Mouse (Mus musculus): Measurements from ENCODE around the gene Kazn. TPM values are rescaled to one million over a fixed set of nuclear protein-coding genes. Genes with fewer than 3 reads are reported as not detected.

Kazn gene
- polyA plus RNA-seq, 1 experiment: 43.2 TPM

GRCm38 (mm10) chr4:142080901-142081630 lies 158.1 kb downstream of the Kazn start:
- no peak for TF ChIP-seq POLR2A (IDR thresholded peaks at IDR 0.05; ENCODE audit: borderline replicate concordance, extremely low read depth, low read depth, low read length)
- TF ChIP-seq CTCF (IDR thresholded peaks at IDR 0.05; ENCODE audit: insufficient read depth, low read length): no peak
- Histone ChIP-seq H3K4me1 (ENCODE audit: control insufficient read depth, insufficient read depth, low read length) (peaks cover 11% of the 10 kb centered on the region), H3K4me3 (replicated peaks; ENCODE audit: extremely low read depth, low read depth, low read length) (no peak overlapping the region)
- DNase-seq: no peak
- WGBS: 50% methylated on average over 18 of the region's 18 CpGs

- Histone ChIP-seq H3K4me3 (replicated peaks; ENCODE audit: extremely low read depth, low read depth, low read length) (no peak overlapping the region), H3K4me1 (ENCODE audit: control insufficient read depth, insufficient read depth, low read length) (peaks cover 11% of the 10 kb centered on the region)
- no peak for TF ChIP-seq POLR2A (IDR thresholded peaks at IDR 0.05; ENCODE audit: borderline replicate concordance, extremely low read depth, low read depth, low read length)
- TF ChIP-seq CTCF (IDR thresholded peaks at IDR 0.05; ENCODE audit: insufficient read depth, low read length): no peak
- DNase-seq: no peak
- 85% methylated on average over 4 of the region's 4 CpGs for WGBS
Observed at GRCm38 (mm10) chr4:142080487-142080767, 158.8 kb downstream of the Kazn start.

DNA sequence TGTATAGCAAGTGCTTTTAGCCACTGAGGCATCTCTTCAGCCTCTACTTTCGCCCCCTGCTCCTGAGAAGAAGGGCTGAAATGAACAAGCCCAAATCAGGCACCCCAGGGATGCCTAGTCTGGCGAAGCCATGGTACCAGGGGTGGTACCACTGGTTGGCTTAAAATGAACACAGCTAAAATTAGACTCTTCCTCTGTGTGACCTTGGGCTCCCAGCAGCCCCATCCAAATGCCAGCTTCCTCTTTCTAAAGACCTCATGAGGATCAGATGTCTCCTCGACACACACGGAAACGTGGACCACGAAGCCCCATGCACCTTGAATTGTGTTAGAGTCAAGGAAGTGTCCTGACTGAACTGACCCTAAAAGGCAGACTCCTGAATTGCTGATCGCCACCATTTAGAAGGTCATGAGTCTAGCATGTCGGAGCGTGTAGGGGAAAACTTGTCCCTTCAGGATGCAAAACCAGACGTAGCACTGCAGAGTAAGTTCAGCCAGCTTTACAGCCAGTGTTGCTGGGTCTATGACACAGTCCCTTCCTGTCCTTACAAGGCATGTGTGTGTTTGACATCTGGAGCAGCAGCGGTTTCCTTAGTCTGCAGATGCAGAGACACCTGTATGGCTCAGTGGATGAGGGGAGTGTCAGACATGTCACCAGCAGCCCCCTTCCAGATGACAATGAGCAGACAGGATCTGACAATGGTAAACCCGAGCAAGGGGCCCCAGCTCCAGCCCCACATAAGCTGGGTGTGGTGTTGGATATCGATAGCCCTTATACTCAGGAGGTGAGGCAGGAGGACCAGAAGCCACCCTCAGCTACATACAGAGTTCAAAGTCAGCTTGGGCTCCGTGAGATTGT lies 159.3 kb downstream of the Kazn start:
- WGBS: 70% methylated on average over 14 of the region's 14 CpGs
- TF ChIP-seq POLR2A (IDR thresholded peaks at IDR 0.05; ENCODE audit: borderline replicate concordance, extremely low read depth, low read depth, low read length) (no peak), CTCF (IDR thresholded peaks at IDR 0.05; ENCODE audit: insufficient read depth, low read length) (no peak)
- Histone ChIP-seq H3K4me1 (ENCODE audit: control insufficient read depth, insufficient read depth, low read length) (peaks cover 11% of the 10 kb centered on the region), H3K4me3 (replicated peaks; ENCODE audit: extremely low read depth, low read depth, low read length) (no peak overlapping the region)
- no peak for DNase-seq

- TF ChIP-seq POLR2A (IDR thresholded peaks at IDR 0.05; ENCODE audit: borderline replicate concordance, extremely low read depth, low read depth, low read length) (no peak), CTCF (IDR thresholded peaks at IDR 0.05; ENCODE audit: insufficient read depth, low read length) (no peak)
- H3K4me3 ChIP-seq (replicated peaks; ENCODE audit: extremely low read depth, low read depth, low read length): no peak overlapping the region
Observed at GRCm38 (mm10) chr4:142077572-142078271, 161.5 kb downstream of the Kazn start.

DNA sequence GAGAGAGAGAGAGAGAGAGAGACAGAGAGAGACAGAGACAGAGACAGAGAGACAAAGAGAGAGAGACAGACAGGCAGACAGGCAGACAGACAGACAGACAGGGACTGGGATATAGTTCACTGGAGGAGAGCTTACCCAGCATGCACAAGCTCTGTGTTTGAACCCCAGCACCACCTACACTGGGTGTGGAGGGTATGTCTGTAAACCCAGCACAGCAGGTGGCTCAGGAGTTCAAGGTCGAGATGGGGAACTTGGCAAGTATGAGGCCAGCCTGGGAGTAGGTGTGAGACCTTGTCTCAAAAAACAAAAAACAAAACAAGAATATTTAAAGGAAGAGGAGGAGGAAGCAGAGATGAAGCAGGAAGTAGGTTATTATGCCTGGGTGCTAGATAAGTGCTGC lies 162.3 kb downstream of the Kazn start:
- TF ChIP-seq POLR2A (IDR thresholded peaks at IDR 0.05; ENCODE audit: borderline replicate concordance, extremely low read depth, low read depth, low read length): no peak
- TF ChIP-seq CTCF (IDR thresholded peaks at IDR 0.05; ENCODE audit: insufficient read depth, low read length): no peak
- DNase-seq: no peak
- 54% methylated on average over 1 of the region's 1 CpGs for WGBS
- Histone ChIP-seq H3K4me3 (replicated peaks; ENCODE audit: extremely low read depth, low read depth, low read length) (no peak overlapping the region), H3K4me1 (ENCODE audit: control insufficient read depth, insufficient read depth, low read length) (peaks cover 9% of the 10 kb centered on the region)

More at GRCm38 (mm10) chr4:142077572-142078271, 161.5 kb downstream of the Kazn start:
- no peak for DNase-seq
- H3K4me1 ChIP-seq (ENCODE audit: control insufficient read depth, insufficient read depth, low read length): peaks cover 10% of the 10 kb centered on the region
- 23% methylated on average over 18 of the region's 18 CpGs for WGBS

GRCm38 (mm10) chr4:142075931-142076330 lies 163.3 kb downstream of the Kazn start:
- no peak for DNase-seq
- TF ChIP-seq POLR2A (IDR thresholded peaks at IDR 0.05; ENCODE audit: borderline replicate concordance, extremely low read depth, low read depth, low read length) (no peak), CTCF (IDR thresholded peaks at IDR 0.05; ENCODE audit: insufficient read depth, low read length) (no peak)
- Histone ChIP-seq H3K4me3 (replicated peaks; ENCODE audit: extremely low read depth, low read depth, low read length) (no peak overlapping the region), H3K4me1 (ENCODE audit: control insufficient read depth, insufficient read depth, low read length) (peaks cover 10% of the 10 kb centered on the region; the same call in 1 of the 2 replicates)
- WGBS: 81% methylated on average over 11 of the region's 11 CpGs

- WGBS: 55% methylated on average over 13 of the region's 13 CpGs
- H3K4me1 ChIP-seq (ENCODE audit: control insufficient read depth, insufficient read depth, low read length): peaks cover 15% of the 10 kb centered on the region; the same call in 1 of the 2 replicates
- no peak for DNase-seq
- no peak overlapping the region for H3K4me3 ChIP-seq (replicated peaks; ENCODE audit: extremely low read depth, low read depth, low read length)
- TF ChIP-seq CTCF (IDR thresholded peaks at IDR 0.05; ENCODE audit: insufficient read depth, low read length): no peak
Observed at GRCm38 (mm10) chr4:142074060-142074732, 165.0 kb downstream of the Kazn start.

GRCm38 (mm10) chr4:142071243-142071991 lies 167.8 kb downstream of the Kazn start:
- no peak for DNase-seq
- 25% methylated on average over 18 of the region's 18 CpGs for WGBS
- Histone ChIP-seq H3K4me3 (replicated peaks; ENCODE audit: extremely low read depth, low read depth, low read length) (no peak overlapping the region), H3K4me1 (ENCODE audit: control insufficient read depth, insufficient read depth, low read length) (peaks cover 10% of the 10 kb centered on the region)
- TF ChIP-seq POLR2A (IDR thresholded peaks at IDR 0.05; ENCODE audit: borderline replicate concordance, extremely low read depth, low read depth, low read length) (no peak), CTCF (IDR thresholded peaks at IDR 0.05; ENCODE audit: insufficient read depth, low read length) (no peak)
